ENCODE assay signal across 16 mouse cellular contexts in genomic region chr1:159664945-159665344, GRCm38 (mm10).
A peak's percentile ranks its signal among the peaks of the same experiment; 100 is the strongest.
DNase-seq lines count a peak whose midpoint lies in the region; ATAC-seq and TF ChIP-seq lines count a peak whose summit lies in the region.
"Had no signal": no experiment of that assay in that cellular context is flagged by ENCODE, and none has a peak within 500 bp of the region (broad histone marks: within the 10 kb centered on the region; RNA-seq: fewer than 3 reads in every experiment).

No protein-coding gene starts in this region.

- TF ChIP-seq CTCF in layer of hippocampus, adult 2 months (conservative IDR thresholded peaks at IDR 0.05): no peak

- ATAC-seq in forebrain, embryonic 15.5 days (replicated peaks): 0 out of 2 replicates have a peak, but pooled peaks have one; percentile 44
- ATAC-seq: hindbrain, postnatal 0 days; Patski had no signal

- no peaks in the 10 kb centered on the region for H3K27me3 ChIP-seq in forebrain, embryonic 15.5 days
- H3K27me3 ChIP-seq in forebrain, embryonic 10.5 days (ENCODE audit: poor library complexity, severe bottlenecking): no peaks in the 10 kb centered on the region
- H3K27me3 ChIP-seq: heart, embryonic 15.5 days; hindbrain, embryonic 13.5 days had no signal

- no peak overlapping the region for H3K9ac ChIP-seq in forebrain, embryonic 15.5 days (replicated peaks)
- H3K9ac ChIP-seq: heart, embryonic 15.5 days; hindbrain, embryonic 13.5 days had no signal

- 66% methylated on average over 4 of the region's 4 CpGs for WGBS in forebrain, embryonic 15.5 days
- 93% methylated on average over 4 of the region's 4 CpGs for WGBS in forebrain, embryonic 10.5 days

- H3K27ac ChIP-seq in forebrain, embryonic 15.5 days (replicated peaks): peak overlapping the region; percentile 59
- no peak overlapping the region for H3K27ac ChIP-seq in forebrain, embryonic 10.5 days
- H3K27ac ChIP-seq in layer of hippocampus, adult 2 months: peak overlapping the region; percentile 71; the same call in 1 of the 2 replicates
- H3K27ac ChIP-seq: embryonic facial prominence, embryonic 10.5 days; heart, embryonic 15.5 days; hindbrain, embryonic 13.5 days had no signal

- no peak for DNase-seq in forebrain, embryonic 10.5 days (ENCODE audit: extremely low spot score, low spot score)
- peak in 1 of 2 experiments; percentile 49 for DNase-seq in layer of hippocampus, adult 2 months (ENCODE audit: low spot score in 2 of 2)
- DNase-seq in layer of hippocampus, postnatal 10 days (ENCODE audit: low spot score in 2 of 2): no peak
- DNase-seq in brain, adult 2 months (ENCODE audit: low read depth, low spot score): peak; percentile 78
- peak; percentile 70 for DNase-seq in telencephalon, adult 2 months (ENCODE audit: low read depth, low spot score)
- DNase-seq: adrenal gland, postnatal 14 days; gastrocnemius, postnatal 36 days; heart, adult 18-20 months; heart, postnatal 14 days had no signal

- no peaks in the 10 kb centered on the region for H3K36me3 ChIP-seq in forebrain, embryonic 15.5 days
- H3K36me3 ChIP-seq in forebrain, embryonic 10.5 days (replicated peaks): no peaks in the 10 kb centered on the region
- H3K36me3 ChIP-seq: embryonic facial prominence, embryonic 10.5 days; heart, embryonic 15.5 days; hindbrain, embryonic 13.5 days had no signal

- H3K4me2 ChIP-seq in forebrain, embryonic 15.5 days (replicated peaks): no peak overlapping the region
- H3K4me2 ChIP-seq: heart, embryonic 11.5 days; heart, embryonic 15.5 days; hindbrain, embryonic 13.5 days had no signal

- H3K9me3 ChIP-seq in forebrain, embryonic 15.5 days: no peaks in the 10 kb centered on the region
- H3K9me3 ChIP-seq in forebrain, embryonic 10.5 days: no peaks in the 10 kb centered on the region
- H3K9me3 ChIP-seq: embryonic facial prominence, embryonic 10.5 days; heart, embryonic 15.5 days; hindbrain, embryonic 13.5 days had no signal

- H3K4me3 ChIP-seq in forebrain, embryonic 15.5 days: no peak overlapping the region
- H3K4me3 ChIP-seq in forebrain, embryonic 10.5 days: no peak overlapping the region
- no peak overlapping the region for H3K4me3 ChIP-seq in layer of hippocampus, adult 2 months
- H3K4me3 ChIP-seq: embryonic facial prominence, embryonic 10.5 days; heart, embryonic 15.5 days; hindbrain, embryonic 13.5 days had no signal

- peaks cover 24% of the 10 kb centered on the region for H3K4me1 ChIP-seq in forebrain, embryonic 15.5 days
- peaks cover 11% of the 10 kb centered on the region for H3K4me1 ChIP-seq in forebrain, embryonic 10.5 days

Comparison
In these comparisons a context has a peak if more than half of its experiments do, and no peak if none do; other contexts are left out.
1. DNase-seq: peak in brain, adult 2 months (single experiment) and telencephalon, adult 2 months (single experiment); none in forebrain, embryonic 10.5 days (single experiment) and layer of hippocampus, postnatal 10 days (0 of 2).